Mouse (Mus musculus): ENCODE results near the gene Dhx8.

Gene Dhx8

GRCm38 (mm10) chr11:101732518-101733440 lies at the start of gene Dhx8:
Dhx8 (plus strand) TSS chr11:101732919.
- peak; percentile 98 for DNase-seq

GRCm38 (mm10) chr11:101687351-101688301 lies 45.1 kb upstream of the Dhx8 start:
- DNase-seq: peak; percentile 93

GRCm38 (mm10) chr11:101689701-101690113 lies 43.0 kb upstream of the Dhx8 start:
- peak; percentile 89 for DNase-seq

GRCm38 (mm10) chr11:101690326-101690725 lies 42.4 kb upstream of the Dhx8 start:
- no peak for DNase-seq

- peak; percentile 46 for DNase-seq
These were observed 36.6 kb upstream of the Dhx8 start for GRCm38 (mm10) chr11:101695906-101696661.

GRCm38 (mm10) chr11:101697156-101697861 lies 35.4 kb upstream of the Dhx8 start:
- no peak for DNase-seq

- no peak for DNase-seq
These were observed 34.6 kb upstream of the Dhx8 start for GRCm38 (mm10) chr11:101698114-101698513.

GRCm38 (mm10) chr11:101699556-101699955 lies 33.2 kb upstream of the Dhx8 start:
- DNase-seq: no peak

- DNase-seq: no peak
These were observed 32.7 kb upstream of the Dhx8 start for GRCm38 (mm10) chr11:101699991-101700390.

GRCm38 (mm10) chr11:101700446-101700845 lies 32.3 kb upstream of the Dhx8 start:
- peak; percentile 63 for DNase-seq

- no peak for DNase-seq
These were observed 28.6 kb upstream of the Dhx8 start for GRCm38 (mm10) chr11:101704081-101704480.

GRCm38 (mm10) chr11:101706764-101707448 lies 25.8 kb upstream of the Dhx8 start:
- no peak for DNase-seq

- no peak for DNase-seq
These were observed 24.2 kb upstream of the Dhx8 start for GRCm38 (mm10) chr11:101708482-101708881.

GRCm38 (mm10) chr11:101712811-101713210 lies 19.9 kb upstream of the Dhx8 start:
- no peak for DNase-seq

- DNase-seq: no peak
These were observed 18.7 kb upstream of the Dhx8 start for GRCm38 (mm10) chr11:101714012-101714411.

- DNase-seq: no peak
These were observed 14.4 kb upstream of the Dhx8 start for GRCm38 (mm10) chr11:101718324-101718723.

GRCm38 (mm10) chr11:101719986-101720520 lies 12.7 kb upstream of the Dhx8 start:
- no peak for DNase-seq

- no peak for DNase-seq
These were observed 7.7 kb upstream of the Dhx8 start for GRCm38 (mm10) chr11:101725043-101725442.

GRCm38 (mm10) chr11:101726765-101727164 lies 6.0 kb upstream of the Dhx8 start:
- no peak for DNase-seq

GRCm38 (mm10) chr11:101729308-101729707 lies 3.4 kb upstream of the Dhx8 start:
- DNase-seq: no peak

GRCm38 (mm10) chr11:101733596-101733995 lies 877 bp downstream of the Dhx8 start:
- no peak for DNase-seq

Measured in layer of hippocampus, adult 9-11 months (tissue).